Mouse (Mus musculus) heart, postnatal 25 days (tissue): ENCODE data around the gene Arhgap27. TPM values are rescaled to one million over a fixed set of nuclear protein-coding genes. Genes with fewer than 3 reads are reported as not detected.
"Not testable (repeated sequence)": the region's sequence is repeated elsewhere in the genome, so short reads cannot be mapped to it uniquely, and the experiment has no call there.

Source experiments
- DNase-seq: peaks from one replicate; pipeline ENCODE4 v3.0.0; 2022; ENCODE audit warnings: low spot score
- intact Hi-C: fragments of 180-260 bp; cut with DNase I; formaldehyde crosslinking; loops from one replicate; pipeline ENCODE4 v1.15.1; 2025
- total RNA-seq, 2 experiments: library from RNA; stranded (reverse); gene quantifications; 2 replicates each; pipeline ENCODE4 v1.2.3; 2021

Gene Arhgap27
- total RNA-seq, 2 experiments from 2014 or later = 13.9 to 17.8 TPM

GRCm38 (mm10) chr11:103340130-103340529 is 23.4 kb downstream of the Arhgap27 start:
- intact Hi-C loops = no loop called here
- DNase-seq = no peak

- intact Hi-C loops = no loop called here
- DNase-seq = no peak
Observed at GRCm38 (mm10) chr11:103339414-103340119, 23.9 kb downstream of the Arhgap27 start.

GRCm38 (mm10) chr11:103338671-103339070 is 24.8 kb downstream of the Arhgap27 start:
- intact Hi-C loops = no loop called here

GRCm38 (mm10) chr11:103338119-103338518 is 25.4 kb downstream of the Arhgap27 start:
- DNase-seq = no peak
- intact Hi-C loops = no loop called here

More at GRCm38 (mm10) chr11:103338671-103339070, 24.8 kb downstream of the Arhgap27 start:
- DNase-seq = no peak

GRCm38 (mm10) chr11:103337180-103337579 is 26.3 kb downstream of the Arhgap27 start:
- DNase-seq = peak; percentile 69
- intact Hi-C loops = no loop called here

GRCm38 (mm10) chr11:103335561-103335960 is 27.9 kb downstream of the Arhgap27 start:
- intact Hi-C loops = loop anchor here (2.0 kb wide), 1 partner anchor 219 kb away; no protein-coding TSS in a partner anchor
- DNase-seq = no peak

GRCm38 (mm10) chr11:103334925-103335324 is 28.6 kb downstream of the Arhgap27 start:
- intact Hi-C loops = loop anchor here (2.0 kb wide), 1 partner anchor 220 kb away; no protein-coding TSS in a partner anchor
- no peak for DNase-seq

- DNase-seq = no peak
- intact Hi-C loops = loop anchor here (1.0 to 2.0 kb wide), 3 partner anchors 25 to 221 kb away; no protein-coding TSS in a partner anchor
Observed at GRCm38 (mm10) chr11:103333719-103334398, 29.6 kb downstream of the Arhgap27 start.

- intact Hi-C loops = loop anchor here (1.0 to 2.0 kb wide), 2 partner anchors 26 to 66 kb away; no protein-coding TSS in a partner anchor
Observed at GRCm38 (mm10) chr11:103332890-103333651, 30.4 kb downstream of the Arhgap27 start.

GRCm38 (mm10) chr11:103332186-103332889 is 31.2 kb downstream of the Arhgap27 start:
- intact Hi-C loops = loop anchor here (2.0 kb wide), 1 partner anchor 26 kb away; no protein-coding TSS in a partner anchor
- DNase-seq = peak; percentile 58

More at GRCm38 (mm10) chr11:103332890-103333651, 30.4 kb downstream of the Arhgap27 start:
- no peak for DNase-seq

GRCm38 (mm10) chr11:103331502-103332185 is 31.8 kb downstream of the Arhgap27 start:
- no peak for DNase-seq
- intact Hi-C loops = loop anchor here (2.0 kb wide), 1 partner anchor 27 kb away; no protein-coding TSS in a partner anchor

- intact Hi-C loops = no loop called here
- DNase-seq = no peak
Observed at GRCm38 (mm10) chr11:103330651-103331319, 32.7 kb downstream of the Arhgap27 start.

- intact Hi-C loops = loop anchor here (5.0 kb wide), 1 partner anchor 60 kb away; the partner anchor contains the start of gene Map3k14
- no peak for DNase-seq
Observed at GRCm38 (mm10) chr11:103326950-103327349, 36.5 kb downstream of the Arhgap27 start.

GRCm38 (mm10) chr11:103325172-103325571 is 38.3 kb downstream of the Arhgap27 start:
- DNase-seq = no peak
- intact Hi-C loops = loop anchor here (1.0 to 5.0 kb wide), 3 partner anchors 58 to 157 kb away; partner anchors contain the start of gene Map3k14

- DNase-seq = no peak
- intact Hi-C loops = loop anchor here (1.0 to 5.0 kb wide), 3 partner anchors 57 to 156 kb away; partner anchors contain the start of gene Map3k14
Observed at GRCm38 (mm10) chr11:103324723-103325122, 38.8 kb downstream of the Arhgap27 start.

- intact Hi-C loops, DNase-seq: not testable (repeated sequence)
Observed at GRCm38 (mm10) chr11:103322832-103323231, 40.7 kb downstream of the Arhgap27 start.

GRCm38 (mm10) chr11:103320646-103321045 is 42.8 kb downstream of the Arhgap27 start:
- DNase-seq = no peak
- intact Hi-C loops = no loop called here

GRCm38 (mm10) chr11:103320196-103320595 is 43.3 kb downstream of the Arhgap27 start:
- intact Hi-C loops = no loop called here
- DNase-seq = no peak
